Mouse (Mus musculus) embryo, embryonic 10 days (tissue): ENCODE measurements around the gene Tnfrsf23.
"Not testable (repeated sequence)": the region's sequence is repeated elsewhere in the genome, so short reads cannot be mapped to it uniquely, and the experiment has no call there.

Experiments
- DNase-seq: peaks from one replicate; pipeline ENCODE4 v3.0.0-alpha.2; 2015; ENCODE audit warnings: low spot score

Gene Tnfrsf23

DNA sequence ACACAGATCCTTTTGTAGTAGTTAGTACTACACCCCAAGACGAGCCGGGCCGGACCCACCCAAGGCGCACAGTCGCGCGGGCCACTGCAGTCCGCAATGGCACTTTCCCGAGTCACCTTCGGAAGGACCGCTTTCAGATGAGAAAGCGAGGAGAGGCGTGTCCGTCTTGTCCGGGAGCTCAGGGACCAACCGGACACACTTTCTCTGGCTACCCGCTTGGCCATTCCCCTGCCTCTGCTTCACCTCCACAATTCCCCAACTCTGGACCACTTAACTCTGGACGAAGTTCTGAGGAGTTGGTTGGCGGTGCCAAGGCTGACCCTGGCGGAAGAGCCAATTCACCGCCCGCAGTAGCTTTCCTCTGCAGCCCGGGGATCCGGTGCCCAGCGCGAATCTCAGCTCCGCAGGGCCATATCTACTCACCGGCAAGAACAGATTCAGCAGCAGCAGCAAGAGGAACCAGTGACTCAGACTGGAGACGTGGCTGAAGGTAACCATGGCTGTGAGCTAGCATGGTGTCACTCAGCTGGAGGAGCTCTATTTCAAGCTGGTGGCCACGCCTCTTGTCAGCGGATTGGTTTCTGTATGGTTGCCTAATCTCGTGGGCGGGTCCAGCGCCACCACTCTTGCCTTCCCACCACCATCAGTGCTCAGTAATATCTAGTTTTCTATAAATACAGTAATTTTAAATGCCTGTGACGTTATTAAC, at the start of gene Tnfrsf23:
Tnfrsf23 (minus strand) TSS at position 514 of the 709 bp plus-strand sequence.
- peak; percentile 88 for DNase-seq

DNA sequence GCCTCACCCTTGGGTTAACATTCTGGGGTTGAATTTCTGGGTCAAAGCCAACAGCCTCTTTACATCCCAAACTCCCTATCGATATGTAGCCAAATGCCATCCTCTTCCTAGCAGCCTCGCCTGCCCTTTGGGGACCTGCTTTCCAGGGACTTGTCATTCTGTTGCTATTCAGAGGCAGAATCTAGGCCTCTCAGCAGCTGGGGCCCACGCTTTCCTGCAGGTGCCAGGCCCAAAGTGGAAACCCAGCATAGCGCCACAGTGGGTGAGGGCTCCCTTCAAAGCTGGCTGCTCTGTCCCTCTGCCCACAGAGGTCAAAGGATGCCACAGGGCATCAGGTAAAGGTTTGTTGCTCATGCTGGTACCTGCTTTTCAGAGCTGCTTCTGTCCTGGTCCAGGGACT, 48.1 kb upstream of the Tnfrsf23 start:
- no peak for DNase-seq

DNA sequence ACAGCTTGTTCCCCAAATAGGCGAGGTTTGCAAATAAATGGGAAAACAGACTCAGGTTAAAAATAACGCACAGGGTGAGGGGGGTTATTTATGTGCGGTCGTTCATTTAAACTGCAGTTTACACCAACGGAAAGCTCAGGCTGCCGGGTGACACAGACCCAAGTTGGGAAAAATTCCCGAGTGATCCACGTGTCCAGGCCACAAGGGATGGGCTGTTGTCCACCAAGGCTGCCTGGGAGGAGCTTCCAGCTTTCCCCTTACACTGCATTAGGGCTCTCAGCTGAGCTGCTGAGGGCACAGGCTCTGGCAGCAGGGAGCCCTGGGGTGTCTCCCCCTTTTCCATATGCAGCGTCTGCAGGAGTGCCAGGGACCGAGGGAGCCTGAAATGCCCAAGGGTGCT, 44.2 kb upstream of the Tnfrsf23 start:
- no peak for DNase-seq

DNA sequence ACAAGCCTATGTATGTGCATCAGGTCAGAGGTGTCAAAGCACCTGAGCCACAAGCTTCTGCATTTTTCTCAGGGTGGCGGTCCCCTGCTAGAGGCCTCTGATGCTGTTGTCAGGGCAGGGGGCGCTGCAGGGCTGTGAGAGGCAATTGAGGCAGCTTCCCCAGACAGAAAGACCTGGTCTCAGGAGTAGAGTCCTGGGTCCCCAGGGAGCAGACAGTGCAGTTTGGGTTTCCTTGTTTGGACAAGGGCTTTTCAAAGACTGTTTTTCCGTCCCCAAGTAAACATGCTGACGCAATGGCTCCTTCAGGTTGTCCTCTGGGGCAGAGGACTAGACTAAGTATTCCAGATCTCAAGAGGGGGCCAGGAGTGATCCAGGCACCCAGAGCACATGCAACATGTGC, 40.7 kb upstream of the Tnfrsf23 start:
- DNase-seq = no peak

DNA sequence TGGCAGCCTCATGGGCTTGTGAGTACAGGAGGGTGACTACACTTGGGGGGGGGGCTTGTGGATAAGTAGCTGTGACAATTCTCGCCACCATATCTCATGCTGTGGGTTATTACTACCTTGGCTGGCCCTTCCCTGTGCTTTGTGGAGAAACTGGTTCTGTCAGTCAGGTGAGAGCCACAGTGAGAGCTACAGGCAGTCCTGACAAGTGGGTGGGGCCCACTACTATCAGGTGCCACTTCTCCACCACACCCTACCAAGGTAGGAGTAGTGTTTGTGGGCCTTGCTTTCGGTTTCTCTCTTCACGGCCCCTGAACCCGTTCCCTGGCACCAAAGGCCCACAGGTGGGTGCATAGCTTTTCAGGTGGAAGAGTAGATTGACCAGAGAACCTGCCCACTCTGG, 38.2 kb upstream of the Tnfrsf23 start:
- DNase-seq = no peak

DNA sequence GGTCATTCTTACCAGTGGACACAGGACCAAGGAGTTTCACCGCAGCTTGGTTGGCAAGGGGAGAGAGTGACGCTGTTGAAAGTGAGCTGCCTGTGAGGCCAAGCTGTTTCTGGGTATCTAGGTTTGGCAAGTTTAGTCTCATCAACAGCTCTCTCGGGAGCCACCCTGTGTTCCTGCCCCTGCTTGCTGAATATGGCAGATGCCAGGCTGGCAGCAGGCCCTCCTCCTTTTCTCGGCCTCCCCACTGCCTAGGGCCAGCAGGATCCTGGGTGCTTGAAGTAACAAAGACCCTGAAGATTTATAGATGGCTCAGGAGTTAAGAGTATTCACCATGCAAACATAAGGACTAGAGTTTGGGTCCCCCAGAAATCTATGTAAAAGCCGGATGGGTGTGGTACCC, 37.0 kb upstream of the Tnfrsf23 start:
- DNase-seq = no peak

DNA sequence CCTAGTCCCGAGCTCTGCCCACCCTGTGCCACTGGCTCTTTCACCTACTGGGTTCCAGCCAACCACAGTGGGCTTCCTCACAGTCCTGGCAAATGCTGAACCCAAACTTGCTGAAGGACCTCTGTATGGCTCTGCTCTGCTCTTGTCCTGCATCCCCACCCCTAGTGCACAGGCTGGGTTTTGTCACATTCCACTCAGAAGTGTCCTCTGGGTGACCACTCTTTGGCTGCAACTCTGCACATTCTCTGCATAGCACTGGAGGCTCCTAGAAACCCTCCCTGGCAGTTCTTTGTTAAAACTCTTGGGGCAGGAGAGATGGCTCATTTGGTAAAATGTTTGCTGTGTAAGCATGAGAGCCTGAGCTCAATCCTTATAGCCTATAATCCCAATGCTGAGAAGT, 32.1 kb upstream of the Tnfrsf23 start:
- no peak for DNase-seq

DNA sequence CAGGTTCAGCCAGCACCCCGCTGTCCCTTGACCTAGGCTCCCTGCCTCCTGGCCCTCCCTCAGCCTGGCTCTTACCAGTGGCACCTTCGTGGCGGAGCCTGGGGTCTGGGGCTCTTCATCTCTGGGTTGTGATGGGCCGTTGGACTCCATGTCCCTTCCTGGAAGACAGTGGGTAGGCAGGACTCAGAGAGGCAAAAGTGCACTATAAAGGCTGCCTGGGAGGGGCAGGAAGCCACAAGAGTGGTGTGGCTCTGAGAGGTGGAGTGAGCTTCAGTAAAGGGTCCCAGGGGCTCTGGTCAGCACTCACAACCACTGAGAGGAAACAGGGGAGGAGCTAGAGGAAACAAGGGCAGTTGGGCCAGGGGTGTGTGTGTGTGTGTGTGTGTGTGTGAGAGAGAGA, 27.7 kb upstream of the Tnfrsf23 start:
- DNase-seq = no peak

DNA sequence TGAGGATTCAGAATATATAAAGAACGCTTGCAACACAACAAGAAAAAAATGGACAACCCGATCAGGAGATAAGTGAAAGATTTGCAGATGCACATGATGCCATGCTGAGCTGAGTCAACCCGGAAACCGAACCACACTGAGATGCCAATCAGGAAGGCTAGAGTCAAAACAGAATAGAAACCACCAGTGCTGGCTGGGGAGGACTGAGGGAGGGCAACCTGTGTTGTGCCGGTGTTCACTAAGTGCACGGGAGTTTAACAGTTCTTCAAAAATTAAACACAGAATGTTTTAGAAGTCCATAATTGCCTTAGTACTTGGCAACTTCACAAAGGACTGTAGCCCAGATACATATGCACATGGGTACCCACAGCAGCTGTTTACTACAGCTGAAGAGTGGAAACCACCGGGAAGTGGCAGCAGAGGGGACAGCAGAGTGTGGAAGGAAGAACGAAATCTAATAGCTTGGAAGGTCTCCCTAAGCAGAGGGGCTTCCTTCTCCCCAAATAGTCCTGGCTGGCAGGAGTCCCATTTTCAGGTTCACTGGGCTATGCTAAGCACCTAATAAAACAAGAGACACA, 27.2 kb upstream of the Tnfrsf23 start:
- DNase-seq = no peak

DNA sequence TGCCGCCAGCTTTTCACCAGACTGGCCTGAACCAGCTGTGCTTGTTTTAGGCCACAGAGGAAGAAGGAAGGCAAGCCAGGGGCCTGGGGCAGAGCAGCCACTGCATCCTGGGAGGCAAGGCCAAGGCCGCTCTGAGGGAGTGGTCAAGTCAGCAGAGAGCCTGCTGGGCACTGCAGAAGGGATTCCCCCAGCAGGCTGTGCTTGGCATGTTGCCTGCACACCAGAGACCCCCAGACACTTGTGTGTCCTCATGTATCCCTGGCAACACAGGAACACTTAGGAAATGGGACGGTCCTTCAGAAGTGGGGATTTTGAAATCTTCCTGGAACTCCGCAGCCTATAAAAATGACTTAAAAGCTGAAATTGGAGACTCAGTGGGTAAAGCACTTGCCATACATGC, 26.4 kb upstream of the Tnfrsf23 start:
- no peak for DNase-seq

DNA sequence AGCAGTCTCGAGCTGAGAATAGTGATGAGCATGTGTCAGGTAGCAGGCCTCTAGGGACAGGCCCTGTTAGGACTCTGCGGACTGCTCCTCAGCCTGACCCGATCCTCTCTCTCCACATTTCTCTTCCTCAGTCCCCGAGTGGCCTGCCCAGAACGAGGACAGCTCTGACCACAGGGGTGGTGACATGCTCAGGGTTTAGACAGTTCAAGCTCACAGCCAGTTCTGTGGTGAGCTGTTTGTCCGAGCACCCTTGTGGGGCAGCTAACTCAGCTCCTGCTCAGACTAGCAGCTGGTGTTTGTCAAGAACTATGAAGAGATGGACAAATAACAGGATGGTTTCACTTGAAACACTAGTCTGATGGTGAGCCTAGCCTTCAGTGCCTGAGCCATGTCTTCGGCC, 25.7 kb upstream of the Tnfrsf23 start:
- no peak for DNase-seq

DNA sequence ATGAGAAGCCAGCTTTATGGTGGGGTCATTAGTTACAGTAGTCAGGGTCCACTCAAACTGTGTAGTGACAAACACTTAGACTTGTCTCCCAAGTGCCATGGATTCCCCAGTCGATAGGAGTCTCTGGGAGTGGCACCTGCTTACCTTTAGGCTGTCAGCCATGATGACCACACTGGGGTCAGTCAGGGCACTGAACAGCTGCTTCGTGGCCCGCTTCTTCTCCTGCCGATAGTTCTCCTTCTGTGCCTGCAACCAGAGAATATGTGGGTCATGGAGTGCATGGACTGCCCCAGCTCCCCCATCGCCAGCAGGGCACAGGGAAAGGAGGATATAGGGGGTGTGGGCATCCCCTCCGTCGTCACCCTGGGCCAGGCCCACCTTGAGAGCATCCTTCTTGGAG, 23.7 kb upstream of the Tnfrsf23 start:
- no peak for DNase-seq

DNA sequence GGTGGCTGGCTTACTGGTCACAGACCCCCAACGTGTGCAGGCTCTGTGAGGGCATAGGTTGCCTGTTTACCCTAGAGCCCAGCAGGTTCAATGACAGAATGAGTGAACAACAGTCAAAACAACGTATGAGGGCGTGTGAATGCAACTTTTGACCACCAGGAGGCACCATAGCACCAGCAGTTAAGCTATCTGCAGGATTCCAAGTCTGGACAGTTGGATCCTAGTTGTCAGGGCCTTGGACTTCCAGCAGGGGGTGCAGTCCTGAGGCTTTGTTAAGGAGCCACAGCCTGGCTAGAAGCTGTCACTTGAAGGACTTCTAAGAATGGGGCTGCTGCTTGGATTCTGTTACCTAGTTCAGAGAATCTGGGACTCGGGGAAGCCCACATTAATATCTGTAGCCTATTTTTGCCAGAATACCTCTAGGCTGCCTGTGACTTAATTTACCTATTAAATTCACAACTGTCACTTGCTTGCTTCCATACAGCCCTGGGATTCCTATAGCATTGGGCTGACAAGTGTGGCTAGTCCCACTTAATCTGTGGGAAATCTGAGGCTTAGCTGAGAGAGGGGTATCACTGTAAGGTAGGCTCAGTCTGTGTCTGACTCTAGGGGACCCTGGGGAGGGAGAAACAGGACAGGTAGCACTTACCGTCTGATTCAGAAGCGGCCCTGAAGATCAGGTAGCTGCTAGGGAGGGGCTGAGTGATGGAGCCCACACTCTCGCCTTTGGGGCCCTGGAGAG, 21.2 kb upstream of the Tnfrsf23 start:
- DNase-seq = peak; percentile 96

DNA sequence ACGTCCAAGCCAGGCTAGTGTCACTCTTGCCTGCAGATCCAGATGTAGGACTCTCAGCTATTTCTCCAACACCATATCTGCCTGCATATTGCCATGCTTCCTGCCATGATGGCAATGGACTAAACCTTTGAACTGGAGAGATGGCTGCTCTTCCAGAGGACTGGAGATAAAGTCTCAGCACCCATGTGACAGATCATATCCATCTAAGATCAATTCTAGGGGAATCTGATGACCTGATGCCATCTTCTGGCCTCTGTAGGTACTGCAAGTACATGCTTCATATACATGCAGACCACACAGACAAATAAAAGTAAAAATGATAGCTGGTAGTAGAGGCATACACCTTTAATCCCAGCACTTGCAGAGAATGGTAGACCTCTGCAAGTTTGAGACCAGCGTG, 10.5 kb upstream of the Tnfrsf23 start:
- DNase-seq = peak; percentile 45

DNA sequence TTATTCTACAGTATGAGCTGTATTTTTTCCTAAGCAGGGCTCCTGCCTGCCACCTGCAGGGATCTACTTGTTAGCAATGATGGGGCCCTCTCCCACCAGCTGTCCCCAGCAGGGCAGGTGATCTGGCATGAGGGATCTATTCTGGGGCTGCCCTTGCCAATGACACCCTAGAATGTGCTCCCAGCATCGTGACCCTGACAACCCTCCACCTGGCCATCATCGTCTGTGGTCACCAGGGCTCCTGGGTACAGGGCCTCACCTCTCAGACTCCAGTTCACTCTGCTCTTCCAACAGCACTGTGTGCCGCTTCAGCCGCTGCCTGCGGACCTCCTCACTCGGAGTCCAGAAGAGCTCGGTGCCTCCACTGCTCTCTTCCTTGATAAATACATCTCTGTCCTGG, 8.9 kb upstream of the Tnfrsf23 start:
- DNase-seq = no peak

DNA sequence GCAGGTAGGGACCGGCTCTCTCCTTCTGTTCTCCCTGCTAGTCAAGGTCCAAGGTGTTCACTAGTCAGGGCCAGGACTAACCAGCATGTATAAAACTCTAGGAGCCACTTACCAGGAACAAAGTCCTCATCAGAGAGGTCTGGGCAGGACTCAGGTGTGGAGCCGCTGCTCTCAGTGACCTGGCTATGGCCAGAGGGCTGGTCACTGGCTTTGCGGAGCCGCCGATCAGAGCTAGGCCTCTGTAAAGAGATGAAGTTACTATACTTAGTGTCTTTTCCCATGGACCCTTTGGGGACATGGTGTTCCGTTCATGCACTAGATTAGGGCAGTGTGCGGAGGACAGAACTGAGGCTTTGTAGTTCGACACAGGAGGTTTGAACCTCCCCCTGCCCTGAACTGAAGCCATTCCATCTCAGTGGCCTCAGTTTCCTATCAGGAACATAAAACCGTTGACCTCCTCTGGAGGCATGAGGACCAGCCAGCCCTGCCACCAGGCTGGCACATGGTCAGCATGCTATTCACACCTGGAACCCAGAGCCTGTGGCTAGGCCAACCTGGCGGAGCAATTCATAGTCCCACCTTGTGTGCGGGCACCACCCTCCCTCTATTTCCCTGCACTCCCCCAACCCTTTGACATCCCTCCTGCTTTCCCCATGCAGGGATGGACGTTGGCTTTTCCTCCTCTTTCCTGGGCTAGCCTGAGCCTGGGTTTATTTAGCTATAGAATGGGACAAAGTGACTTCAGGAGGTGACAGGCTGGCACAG, 7.3 kb upstream of the Tnfrsf23 start:
- no peak for DNase-seq

DNA sequence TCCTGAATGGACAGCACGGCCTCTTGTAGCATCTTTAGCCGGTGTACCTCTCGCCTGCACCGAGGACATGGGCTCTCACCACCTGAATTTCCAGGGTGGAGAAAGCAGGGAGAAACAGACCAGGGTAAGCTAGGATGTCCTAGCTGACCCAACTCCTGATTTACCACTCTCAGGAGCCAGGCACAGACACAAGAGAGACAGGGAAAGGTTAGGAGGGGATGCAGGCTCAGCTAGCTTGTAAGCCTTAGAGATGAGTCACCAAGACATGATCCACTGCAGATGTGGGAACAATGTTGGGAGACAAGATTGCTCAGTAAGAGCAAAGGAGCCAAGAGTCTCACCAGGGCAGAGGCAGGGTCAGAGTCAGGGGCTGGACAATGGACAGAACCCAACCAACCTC, 6.2 kb upstream of the Tnfrsf23 start:
- DNase-seq = no peak

DNA sequence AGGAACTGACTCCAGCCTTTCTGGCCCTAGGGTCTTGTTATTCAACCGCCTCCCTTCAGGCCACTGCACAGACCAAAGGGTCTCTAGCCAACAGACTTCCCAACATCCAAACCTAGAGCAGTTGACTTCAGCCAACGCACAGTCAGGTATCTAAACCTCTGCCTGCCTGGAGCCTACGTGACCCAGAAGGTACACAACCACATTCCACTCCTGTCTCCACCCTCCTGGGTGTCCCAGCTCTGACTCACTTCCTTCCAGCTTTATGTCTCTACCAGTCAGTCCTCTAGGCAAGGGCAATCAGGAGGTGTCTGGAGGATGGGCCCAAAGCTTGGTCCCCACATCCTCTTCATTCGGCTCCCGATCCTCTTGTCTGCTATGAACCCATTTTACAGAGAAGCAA, 5.5 kb upstream of the Tnfrsf23 start:
- no peak for DNase-seq

DNA sequence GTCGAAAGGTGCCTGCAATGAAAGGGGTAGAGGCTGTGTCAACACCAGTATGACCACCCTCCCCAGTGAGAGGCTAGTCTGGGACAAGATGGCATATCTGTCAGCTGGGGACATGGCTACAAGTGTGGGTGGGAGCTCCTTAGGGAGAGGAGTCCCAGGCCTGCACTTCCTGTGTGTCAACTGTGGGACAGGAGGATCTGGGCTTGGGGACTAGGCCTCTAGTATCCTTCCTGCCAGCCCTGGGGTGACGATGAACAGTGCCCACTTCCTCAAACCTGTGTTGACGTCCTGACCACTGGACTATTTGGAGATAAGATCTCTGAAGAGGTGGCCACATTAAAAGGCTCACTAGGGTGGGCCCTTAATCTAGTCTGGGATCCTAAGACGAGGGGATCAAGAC, 4.3 kb upstream of the Tnfrsf23 start:
- no peak for DNase-seq

DNA sequence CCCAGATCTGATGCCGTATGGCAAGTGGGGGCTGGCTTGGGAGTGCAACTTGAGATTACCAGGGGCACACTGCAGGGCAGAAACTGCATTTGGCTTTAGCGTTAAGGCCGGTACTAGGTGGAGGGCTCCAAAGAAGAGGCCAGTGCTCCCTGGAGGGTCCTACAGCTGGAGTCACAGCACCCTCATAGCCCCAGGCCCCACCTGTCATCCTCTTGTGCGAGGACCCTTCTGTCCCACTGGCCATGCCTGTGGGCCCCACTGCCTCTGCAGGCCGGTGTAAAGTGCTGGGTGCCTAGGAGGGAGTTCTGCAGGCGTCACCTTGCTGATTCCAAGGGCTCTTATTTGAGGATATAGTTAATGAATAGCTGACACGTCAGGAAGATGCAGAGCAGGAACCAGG, 3.8 kb upstream of the Tnfrsf23 start:
- no peak for DNase-seq

DNA sequence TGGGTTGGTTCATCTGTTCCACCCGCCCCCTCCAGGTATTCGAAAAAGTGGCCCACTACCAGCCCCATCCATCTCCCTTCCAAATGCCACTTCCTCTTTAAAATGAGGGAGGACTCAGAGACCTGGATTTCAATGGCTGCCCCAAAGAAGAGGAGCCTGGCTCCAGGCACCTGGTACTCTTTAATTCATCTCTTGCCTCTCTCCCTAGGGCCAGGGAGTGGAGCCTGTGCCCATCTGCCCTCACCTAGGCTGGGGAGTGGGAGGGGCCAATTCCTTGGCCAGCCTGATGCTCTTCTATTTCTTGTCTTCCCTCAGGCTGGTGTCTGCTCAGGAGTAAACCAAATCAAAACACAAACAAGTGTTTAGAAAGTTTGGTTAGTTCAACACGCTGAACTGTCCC, 1.0 kb upstream of the Tnfrsf23 start:
- DNase-seq = not testable (repeated sequence)

DNA sequence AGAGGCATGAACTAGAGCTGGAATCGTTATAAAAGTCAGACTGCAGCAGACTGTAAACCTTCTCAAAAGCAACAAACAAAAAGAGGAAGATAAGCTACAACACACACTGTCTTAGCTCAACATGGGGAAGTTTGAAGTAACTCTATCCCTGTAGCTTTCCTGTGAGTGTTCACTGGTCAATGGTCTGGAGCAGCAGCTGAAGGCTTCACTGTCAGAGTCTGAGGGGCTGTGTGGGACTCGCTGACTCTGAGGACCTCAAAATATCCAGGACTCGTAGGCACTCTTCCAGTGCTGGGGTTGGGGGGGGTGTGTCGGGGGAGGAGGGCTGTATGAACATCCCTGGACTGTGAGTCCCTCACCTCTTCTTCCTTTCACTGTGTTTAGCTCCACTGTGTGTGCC, 519 bp upstream of the Tnfrsf23 start:
- not testable (repeated sequence) for DNase-seq

DNA sequence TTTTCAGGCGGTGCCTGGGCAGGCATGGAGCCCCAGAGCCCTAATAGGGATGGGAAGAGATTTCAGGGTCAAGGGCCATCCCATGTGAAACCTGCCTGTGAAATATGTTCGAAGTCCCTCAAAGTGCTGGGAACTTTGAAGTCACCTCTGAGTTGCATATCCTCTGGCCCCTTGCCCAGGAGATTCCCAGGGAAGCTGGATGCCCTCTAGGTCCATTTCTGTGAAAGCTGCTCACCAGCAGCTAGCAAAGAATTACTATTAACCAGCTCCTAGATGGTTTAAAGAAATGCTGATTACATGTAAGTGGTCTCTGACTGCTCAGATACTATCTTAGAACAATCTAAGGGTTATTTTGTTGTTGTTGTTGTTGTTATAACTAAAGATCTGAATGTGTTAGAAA, 1.1 kb downstream of the Tnfrsf23 start:
- not testable (repeated sequence) for DNase-seq
